Mouse (Mus musculus) monocyte, adult 2 months (primary cell): ENCODE data around the gene Gm11437.

Source experiments
- DNase-seq, 2 experiments: peaks; one replicate each; pipeline ENCODE4 v3.0.0; 2022; ENCODE audit warnings: low spot score in 2 of 2, low read depth in 1 of 2

Gene Gm11437

GRCm38 (mm10) chr11:84167046-84167526 is at the start of gene Gm11437:
TSS of gene Gm11437 (minus strand) at chr11:84167476.
- no peak for DNase-seq

- no peak for DNase-seq
These were observed 43.6 kb upstream of the Gm11437 start for GRCm38 (mm10) chr11:84210876-84211275.

- DNase-seq = no peak
These were observed 38.5 kb upstream of the Gm11437 start for GRCm38 (mm10) chr11:84205776-84206175.

- no peak for DNase-seq
These were observed 30.5 kb upstream of the Gm11437 start for GRCm38 (mm10) chr11:84197607-84198402.

GRCm38 (mm10) chr11:84194751-84195150 is 27.5 kb upstream of the Gm11437 start:
- no peak for DNase-seq

GRCm38 (mm10) chr11:84193249-84193648 is 26.0 kb upstream of the Gm11437 start:
- DNase-seq = no peak

GRCm38 (mm10) chr11:84190581-84191233 is 23.4 kb upstream of the Gm11437 start:
- no peak for DNase-seq

- DNase-seq = no peak
These were observed 21.3 kb upstream of the Gm11437 start for GRCm38 (mm10) chr11:84188530-84188929.

- no peak for DNase-seq
These were observed 14.0 kb upstream of the Gm11437 start for GRCm38 (mm10) chr11:84181286-84181685.

- peak; percentile 19 to 54 for DNase-seq
These were observed 12.8 kb upstream of the Gm11437 start for GRCm38 (mm10) chr11:84179954-84180598.

- peak; percentile 89 to 92 for DNase-seq
These were observed 12.1 kb upstream of the Gm11437 start for GRCm38 (mm10) chr11:84179226-84179953.

- no peak for DNase-seq
These were observed 11.3 kb upstream of the Gm11437 start for GRCm38 (mm10) chr11:84178571-84178970.

- no peak for DNase-seq
These were observed 5.5 kb upstream of the Gm11437 start for GRCm38 (mm10) chr11:84172539-84173435.

- no peak for DNase-seq
These were observed 1.5 kb upstream of the Gm11437 start for GRCm38 (mm10) chr11:84168701-84169288.

GRCm38 (mm10) chr11:84164561-84164960 is 2.7 kb downstream of the Gm11437 start:
- no peak for DNase-seq

- no peak for DNase-seq
These were observed 3.2 kb downstream of the Gm11437 start for GRCm38 (mm10) chr11:84164123-84164522.

- DNase-seq = no peak
These were observed 10.6 kb downstream of the Gm11437 start for GRCm38 (mm10) chr11:84156535-84157262.

GRCm38 (mm10) chr11:84150884-84151283 is 16.4 kb downstream of the Gm11437 start:
- no peak for DNase-seq

- no peak for DNase-seq
These were observed 21.2 kb downstream of the Gm11437 start for GRCm38 (mm10) chr11:84146081-84146480.
